Mouse (Mus musculus): ENCODE measurements around the gene Tspan12. TPM values are rescaled to one million over a fixed set of nuclear protein-coding genes. Genes with fewer than 3 reads are reported as not detected.
A peak's percentile ranks its signal among the peaks of the same experiment; 100 is the strongest.
"Not testable (repeated sequence)": the region's sequence is repeated elsewhere in the genome, so short reads cannot be mapped to it uniquely, and the experiment has no call there.

Tspan12 gene
- total RNA-seq, 1 experiment from 2014 or later: 0.69 TPM

DNA sequence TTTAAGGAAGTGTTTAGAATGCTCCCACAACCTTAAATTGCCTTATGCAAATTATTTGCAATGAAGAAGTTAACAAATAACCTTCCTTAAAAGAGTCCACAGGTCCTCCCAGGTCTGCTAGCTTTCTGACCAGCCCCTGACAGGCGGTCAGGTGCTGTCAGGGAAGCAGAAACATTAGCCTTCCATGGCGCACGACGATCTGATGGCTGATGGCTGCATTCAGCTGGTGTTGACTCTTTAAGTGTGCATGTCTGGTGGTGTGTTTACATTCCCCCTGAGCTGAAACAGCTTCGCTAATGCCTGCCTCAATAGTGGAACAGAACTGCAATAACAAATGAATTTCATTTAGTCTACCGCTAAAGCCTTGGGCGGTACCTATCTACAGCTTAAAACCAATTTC lies 22.4 kb downstream of the Tspan12 start:
- no peak for ATAC-seq (replicated peaks; ENCODE audit: low read depth, poor library complexity, severe bottlenecking)

DNA sequence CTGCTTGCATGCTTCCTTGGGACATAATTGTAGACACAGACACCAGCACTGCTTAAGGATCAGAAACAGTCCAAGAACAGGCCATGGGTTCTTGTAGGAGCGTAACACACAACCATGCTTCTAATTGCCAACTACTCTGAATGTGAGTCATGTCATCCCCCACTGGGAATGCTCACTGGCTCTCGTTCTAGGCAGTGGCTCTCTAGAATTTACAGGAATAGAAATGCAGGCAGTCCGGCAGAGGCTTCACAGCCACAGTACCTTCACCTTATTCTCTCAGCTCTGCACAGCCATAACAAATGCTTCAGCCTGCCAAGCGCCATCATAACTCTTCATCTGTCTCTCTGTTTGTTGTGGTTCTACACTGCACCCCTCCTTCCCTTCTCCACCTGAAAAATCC lies 23.9 kb downstream of the Tspan12 start:
- ATAC-seq (replicated peaks; ENCODE audit: low read depth, poor library complexity, severe bottlenecking): no peak

DNA sequence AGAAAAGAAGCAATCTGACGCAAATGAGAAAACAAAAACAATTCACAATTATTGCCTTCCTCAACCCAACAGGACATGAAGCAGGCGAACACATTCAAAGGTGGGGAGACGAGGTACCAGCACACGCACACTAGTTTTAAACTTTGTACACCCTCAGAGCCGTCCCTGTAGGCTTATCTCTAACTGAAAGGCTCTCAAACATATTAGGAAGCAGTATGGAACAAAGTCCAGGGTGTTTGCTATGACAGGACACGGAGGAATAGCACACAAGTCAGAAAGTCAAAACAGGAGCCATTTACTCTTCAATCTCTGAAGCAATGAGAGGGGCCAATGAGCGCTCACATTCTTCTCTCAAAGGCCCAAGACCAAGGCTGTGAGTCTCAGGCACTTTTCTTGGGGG lies 24.3 kb downstream of the Tspan12 start:
- ATAC-seq (replicated peaks; ENCODE audit: low read depth, poor library complexity, severe bottlenecking): no peak

DNA sequence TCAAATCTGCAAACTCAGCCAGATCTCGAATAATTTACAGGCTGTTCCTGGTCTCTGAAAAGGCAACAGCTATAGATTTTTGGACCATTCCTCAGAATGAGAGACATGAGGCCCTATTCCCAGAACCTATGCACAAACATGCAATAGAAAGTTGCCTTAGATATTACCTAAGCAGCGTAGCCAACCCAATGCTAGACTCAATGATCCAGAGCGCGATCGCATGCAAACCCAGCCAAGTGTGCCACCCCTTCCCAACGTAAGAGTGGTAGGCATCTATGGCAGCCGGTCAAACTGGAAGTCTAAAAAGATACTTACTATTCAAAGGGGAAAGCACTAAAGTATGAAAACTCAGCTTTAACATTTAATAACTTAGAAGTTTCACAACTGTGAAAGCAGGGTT lies 28.6 kb downstream of the Tspan12 start:
- no peak for ATAC-seq (replicated peaks; ENCODE audit: low read depth, poor library complexity, severe bottlenecking)

DNA sequence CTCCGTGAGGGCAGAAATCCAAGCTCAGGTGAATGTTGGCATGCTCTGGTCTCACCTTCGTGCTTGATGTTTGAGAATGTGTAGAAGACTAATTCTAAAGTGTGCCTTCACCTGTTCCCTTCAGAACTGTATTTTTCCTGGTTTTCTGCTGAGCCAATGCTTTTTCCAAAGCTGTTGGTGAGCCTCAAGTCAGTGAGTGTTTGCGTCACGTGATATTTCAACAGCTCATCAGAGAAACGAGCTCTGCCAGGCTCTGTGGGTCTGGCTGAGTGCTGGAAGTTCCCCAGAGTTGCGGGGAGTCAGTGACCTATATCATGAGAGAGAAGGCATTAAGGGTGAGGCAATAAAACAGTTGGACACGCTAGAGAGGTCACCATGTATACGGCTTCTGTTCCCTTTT lies 29.0 kb downstream of the Tspan12 start:
- no peak for ATAC-seq (replicated peaks; ENCODE audit: low read depth, poor library complexity, severe bottlenecking)

DNA sequence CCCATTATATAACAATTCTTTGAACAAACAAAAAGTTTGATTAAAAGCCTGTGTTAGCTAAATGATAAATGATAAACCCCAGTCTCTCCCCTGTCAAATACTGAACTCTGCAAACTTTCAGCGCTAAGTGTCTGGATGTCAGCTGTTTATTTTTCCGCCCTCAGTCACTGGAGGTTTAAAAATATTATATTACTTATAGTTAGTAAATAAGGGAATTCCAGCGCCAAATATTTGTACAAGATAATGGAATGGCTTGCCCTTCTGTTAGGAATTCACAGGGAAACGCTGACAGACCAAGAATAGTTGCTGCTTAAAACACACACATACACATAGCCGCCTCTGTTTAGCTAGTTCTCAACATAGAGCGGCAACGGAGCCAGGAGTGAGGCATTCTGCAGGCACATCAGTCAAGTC lies 29.6 kb downstream of the Tspan12 start:
- ATAC-seq (replicated peaks; ENCODE audit: low read depth, poor library complexity, severe bottlenecking): no peak

DNA sequence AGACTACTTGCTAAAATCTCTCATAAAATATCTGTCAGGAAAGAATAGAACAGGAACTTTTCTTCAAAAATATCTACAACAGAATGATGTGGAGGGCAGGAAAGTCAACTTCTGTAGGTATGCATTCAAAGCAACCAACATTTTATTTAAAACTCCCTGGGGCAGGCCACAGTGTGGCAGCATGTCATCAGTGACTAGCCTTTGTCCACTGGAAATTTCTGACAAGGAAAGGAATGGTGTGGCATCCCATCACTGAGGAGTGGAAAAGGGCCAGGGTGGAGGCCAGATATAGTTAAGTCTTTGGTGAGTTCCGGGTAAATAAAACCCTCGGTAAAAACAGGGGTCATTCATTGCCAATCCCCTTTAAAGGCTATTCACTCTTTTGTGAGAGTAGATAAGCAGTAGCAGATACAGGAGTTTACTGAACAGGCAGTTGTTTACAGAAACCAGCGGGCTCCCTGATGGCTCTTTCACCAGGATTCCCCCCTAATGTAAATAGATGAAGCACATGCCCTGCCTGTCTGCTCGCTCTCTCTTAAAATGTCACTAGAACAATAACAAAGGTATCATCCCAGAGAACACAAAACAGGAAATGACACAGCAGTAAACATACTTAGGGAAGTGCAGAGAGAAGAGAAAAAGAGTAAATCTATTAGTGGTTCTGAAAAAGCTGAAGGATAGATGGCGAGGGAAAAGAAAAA lies 34.1 kb downstream of the Tspan12 start:
- no peak for ATAC-seq (replicated peaks; ENCODE audit: low read depth, poor library complexity, severe bottlenecking)

DNA sequence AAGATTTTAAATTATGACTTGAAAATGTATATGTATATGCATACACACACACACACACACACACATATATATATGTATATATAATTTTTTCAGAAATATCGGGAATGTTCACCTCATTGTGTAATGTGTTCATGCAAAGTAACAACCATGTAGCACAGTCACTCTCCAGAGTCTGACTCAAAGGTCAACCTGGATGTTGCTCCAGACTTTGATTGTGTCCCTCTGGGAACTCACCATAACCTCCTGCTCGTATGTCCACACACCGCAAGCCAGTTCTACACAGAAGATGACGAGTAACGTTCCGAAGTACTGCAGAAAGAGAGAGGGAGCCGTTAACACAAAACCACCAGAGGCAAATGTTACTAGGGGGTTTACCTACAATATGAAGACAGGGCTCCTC lies 46.3 kb downstream of the Tspan12 start:
- no peak for ATAC-seq (replicated peaks; ENCODE audit: low read depth, poor library complexity, severe bottlenecking)

DNA sequence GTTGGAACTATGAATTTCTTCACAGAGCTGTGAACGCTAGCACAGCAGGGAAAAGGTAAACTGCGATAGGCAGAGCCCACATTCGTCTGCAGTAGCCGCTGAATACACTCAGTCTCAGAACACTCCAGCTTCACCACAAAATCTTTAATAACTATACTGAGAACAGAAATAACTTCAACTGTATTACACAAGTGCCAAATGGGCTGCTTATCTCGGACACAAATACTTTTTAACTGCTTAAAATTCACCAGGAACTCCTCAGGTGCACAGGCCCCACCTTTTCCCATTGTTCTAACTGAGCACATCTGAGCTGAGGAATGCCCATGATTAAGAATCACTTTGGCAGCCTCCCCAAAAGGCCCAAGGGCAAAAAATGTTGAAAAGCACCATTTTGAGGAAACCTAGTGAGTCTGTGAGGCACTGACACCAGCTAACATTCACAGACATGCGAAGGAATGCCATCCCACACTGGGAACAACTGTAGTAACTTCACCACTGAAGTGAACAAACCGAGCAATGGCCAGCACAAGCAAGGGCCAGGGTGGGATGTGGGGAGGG lies 47.2 kb downstream of the Tspan12 start:
- ATAC-seq (replicated peaks; ENCODE audit: low read depth, poor library complexity, severe bottlenecking): no peak

DNA sequence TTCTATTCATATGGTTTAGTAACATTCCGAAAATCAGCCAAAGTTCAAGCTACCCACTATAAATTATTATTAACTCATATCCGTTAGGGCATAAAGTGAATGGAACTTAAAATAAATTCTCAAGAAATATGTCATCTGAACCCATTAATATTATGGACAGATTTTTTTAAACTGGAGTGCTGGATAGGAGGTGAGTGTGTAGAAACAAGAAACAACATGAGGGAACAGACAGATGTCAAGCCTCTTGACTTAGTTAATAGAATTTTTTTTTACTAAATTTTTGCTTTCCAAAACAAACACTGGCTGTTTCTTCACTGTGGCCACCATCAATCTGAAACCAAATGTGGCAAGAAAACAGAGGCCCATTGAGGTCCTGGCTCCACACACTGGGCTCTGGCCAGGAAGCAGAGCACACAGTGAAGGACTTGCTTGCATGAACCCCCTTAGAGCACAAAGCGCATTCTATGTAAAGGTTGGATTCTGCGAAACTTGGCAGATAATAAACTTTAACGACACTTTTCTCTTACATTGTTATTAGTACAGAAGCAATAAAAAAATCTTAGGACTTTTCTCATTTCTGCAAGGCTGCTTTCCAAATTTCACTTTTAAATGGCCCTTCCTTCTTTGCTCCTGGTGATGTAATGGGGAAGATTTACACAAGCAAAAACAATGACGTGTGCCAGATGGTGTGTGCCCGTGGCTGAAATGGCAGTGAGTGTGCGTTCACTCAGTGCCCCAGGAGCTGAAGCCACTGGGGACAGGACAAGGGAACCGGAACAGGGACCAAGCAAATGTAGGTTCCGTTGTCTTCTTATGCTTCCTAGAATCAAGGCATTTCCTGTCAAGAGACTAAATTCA lies 48.6 kb downstream of the Tspan12 start:
- no peak for ATAC-seq (replicated peaks; ENCODE audit: low read depth, poor library complexity, severe bottlenecking)

DNA sequence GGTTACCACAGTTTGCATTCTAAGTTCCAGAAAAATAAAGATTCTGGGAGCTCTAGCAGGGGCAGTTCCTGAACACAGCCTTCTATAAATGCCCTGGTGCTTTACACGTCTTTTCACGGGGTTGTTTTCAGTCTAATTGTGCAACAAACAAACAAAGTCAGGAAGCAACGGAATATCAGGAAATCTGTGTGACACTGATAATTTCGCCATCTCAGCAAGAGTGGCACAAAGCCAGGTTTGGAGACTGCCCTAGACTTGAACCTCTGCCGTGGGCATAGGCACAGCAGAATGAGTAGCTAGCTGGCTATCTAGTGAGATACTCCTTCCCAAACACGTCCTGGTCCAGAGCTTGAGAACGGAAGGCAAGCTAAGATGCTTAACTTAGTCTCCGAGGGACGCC lies 53.7 kb downstream of the Tspan12 start:
- 0 out of 2 replicates have a peak, but pooled peaks have one; percentile 11 for ATAC-seq (replicated peaks; ENCODE audit: low read depth, poor library complexity, severe bottlenecking)

DNA sequence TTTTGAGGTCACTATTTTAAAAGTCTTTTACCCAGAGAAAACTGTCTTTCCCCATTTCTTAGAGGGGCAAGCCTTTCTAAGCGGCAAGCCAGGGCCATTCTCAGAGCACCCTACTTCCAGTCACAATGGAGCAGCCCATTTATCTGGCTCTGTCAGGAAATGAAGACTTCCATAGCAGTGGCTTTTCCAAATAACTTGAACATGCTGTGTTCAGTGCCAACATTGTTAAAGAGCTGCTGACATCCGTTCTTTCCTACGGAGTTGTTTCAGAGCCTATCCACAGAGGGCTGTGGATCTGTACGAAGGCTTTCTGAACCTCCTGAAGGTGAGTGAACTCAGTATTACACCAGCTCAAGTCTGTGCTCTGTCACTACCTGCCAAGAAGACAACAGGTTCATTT lies 55.2 kb downstream of the Tspan12 start:
- ATAC-seq (replicated peaks; ENCODE audit: low read depth, poor library complexity, severe bottlenecking): no peak

DNA sequence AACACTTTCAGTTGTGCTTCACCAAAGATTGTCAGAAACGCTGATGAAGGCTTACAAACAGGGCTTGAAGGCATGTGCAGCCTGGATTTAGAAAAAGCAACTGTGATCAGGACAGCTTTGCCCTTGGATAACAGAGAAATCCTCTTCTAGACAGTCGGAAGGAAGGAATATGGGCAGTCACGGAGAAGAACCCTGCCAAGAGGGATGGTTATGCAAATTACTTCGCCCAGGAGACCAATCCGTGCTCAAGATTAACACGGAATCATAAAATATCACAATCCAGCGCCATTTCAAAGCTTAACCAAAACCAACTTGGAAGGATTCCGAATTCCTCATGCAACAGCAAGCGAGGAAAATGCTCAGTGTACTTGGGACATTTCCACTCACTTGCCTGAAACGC lies 55.9 kb downstream of the Tspan12 start:
- ATAC-seq (replicated peaks; ENCODE audit: low read depth, poor library complexity, severe bottlenecking): no peak

DNA sequence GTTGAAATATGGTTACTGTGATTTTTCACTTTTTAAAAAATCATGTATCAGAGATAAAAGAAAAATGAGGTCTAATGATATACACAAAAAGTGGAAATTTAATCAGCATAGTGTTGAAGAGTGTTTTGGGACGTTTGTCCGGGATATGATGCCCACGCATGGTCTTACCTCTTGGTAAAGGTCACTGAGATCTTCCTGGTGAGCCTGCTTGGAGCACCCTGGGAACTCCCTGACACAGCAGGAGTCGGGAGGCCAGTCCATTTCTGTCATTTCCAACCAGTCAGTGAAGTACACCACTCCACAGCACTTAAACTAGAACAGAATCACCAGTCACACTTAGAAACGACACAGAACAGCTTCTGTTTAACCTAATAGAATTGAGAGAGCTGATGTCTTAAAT lies 56.9 kb downstream of the Tspan12 start:
- ATAC-seq (replicated peaks; ENCODE audit: low read depth, poor library complexity, severe bottlenecking): no peak

DNA sequence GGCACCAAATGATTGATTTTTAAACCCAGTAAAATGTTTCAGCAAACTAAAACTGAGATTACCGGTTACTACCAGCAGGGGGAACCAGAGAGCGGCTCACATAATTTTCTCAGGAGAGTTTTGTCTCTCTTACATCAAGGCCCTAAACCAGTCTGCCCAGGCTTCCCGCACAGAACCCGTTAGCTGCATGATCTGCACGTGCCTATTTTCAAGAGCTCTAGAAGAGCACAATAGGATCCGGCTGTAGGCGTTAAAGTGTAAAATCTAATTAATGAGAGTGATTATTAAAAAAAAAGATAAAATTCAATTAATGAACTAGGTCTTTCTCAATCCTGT lies 57.3 kb downstream of the Tspan12 start:
- ATAC-seq (replicated peaks; ENCODE audit: low read depth, poor library complexity, severe bottlenecking): peak; percentile 90

DNA sequence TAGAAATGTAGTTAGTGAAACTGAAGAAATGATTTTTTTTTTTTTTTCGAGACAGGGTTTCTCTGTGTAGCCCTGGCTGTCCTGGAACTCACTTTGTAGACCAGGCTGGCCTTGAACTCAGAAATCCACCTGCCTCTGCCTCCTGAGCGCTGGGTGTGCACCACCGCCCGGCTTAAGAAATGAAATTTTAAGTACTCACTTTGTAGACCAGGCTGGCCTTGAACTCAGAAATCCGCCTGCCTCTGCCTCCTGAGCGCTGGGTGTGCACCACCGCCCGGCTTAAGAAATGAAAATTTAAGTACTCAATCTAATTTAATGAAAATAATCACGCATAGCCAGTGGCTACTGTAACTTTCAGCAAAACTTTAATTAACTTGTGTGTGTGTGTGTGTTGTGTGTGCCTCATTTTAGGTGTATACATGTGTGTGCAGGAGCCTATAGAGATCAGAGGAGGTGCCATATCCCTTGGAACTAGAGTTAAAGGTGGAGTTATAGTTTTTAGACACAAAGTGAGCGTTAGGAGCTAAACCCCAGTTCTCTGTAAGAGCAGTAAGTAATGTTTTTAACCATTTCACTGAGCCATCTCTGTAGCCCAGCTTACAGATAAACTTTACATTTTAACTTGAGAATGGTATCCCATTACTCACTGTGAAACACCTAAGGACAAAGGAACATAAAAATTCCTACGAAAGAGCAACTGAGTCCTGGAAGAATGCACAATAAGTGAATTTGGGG lies 57.8 kb downstream of the Tspan12 start:
- ATAC-seq (replicated peaks; ENCODE audit: low read depth, poor library complexity, severe bottlenecking): no peak

DNA sequence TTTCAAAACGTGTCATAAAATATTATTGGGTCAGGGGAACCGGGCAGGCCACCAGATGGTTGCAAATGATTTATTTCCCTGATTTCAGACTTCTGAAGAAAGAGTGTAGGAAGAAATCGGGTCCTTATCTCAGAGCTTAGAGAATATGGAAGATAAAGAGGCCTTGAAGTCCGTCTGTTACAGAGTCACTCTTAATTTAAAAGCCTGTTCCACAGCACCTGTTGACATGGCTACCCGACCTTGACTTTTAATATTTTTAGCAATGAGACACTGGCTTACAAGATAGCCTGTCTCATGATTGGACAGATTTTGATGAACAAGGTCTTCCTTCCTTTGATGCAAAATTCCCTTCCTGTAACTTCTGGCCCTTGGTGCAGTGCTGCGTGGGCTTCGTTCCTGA lies 61.0 kb downstream of the Tspan12 start:
- ATAC-seq (replicated peaks; ENCODE audit: low read depth, poor library complexity, severe bottlenecking): no peak

DNA sequence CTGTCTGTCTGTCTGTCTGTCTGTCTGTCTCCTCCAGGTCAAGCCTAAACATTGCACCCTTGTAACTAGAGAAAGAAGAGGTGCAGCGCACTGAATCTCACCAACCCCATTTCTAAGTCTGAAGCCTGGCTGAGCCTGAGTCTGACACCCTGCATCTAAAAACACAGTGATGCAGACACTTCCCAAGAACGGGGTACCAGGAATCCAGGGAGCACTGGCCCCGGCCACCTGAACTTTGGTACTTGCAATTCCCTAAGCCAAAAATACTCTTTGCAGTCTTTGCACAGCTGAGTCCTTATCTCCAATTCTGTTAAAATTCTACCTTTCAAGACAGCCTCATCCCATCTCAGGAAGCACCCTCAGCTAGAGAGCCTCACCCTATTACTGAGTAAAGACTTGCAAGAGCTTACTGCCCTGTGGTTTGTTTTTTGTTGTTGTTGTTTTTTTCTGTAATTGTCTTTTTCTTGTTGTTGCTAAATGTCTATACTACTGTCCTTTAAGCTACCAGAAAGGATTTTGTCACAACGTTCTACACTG lies 61.7 kb downstream of the Tspan12 start:
- ATAC-seq (replicated peaks; ENCODE audit: low read depth, poor library complexity, severe bottlenecking): no peak

DNA sequence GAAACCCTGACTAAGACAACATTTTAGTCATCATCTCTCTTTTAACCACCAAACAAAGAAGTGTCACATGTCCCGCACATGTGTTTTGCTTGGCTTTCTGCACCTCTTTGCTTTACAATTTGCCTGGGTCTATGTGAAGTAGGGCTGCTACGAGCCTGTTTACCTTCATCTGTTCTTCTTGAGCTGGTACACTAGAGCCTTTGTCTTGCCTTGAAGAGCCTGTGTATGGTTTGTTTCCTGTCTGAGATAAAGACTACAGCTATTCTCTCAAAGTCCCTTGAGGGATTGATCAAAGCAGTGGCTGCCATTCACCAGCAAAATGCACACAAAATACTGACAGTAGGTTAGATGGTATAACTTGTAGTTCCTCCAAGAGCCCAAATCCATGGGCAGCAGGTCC lies 62.3 kb downstream of the Tspan12 start:
- no peak for ATAC-seq (replicated peaks; ENCODE audit: low read depth, poor library complexity, severe bottlenecking)

DNA sequence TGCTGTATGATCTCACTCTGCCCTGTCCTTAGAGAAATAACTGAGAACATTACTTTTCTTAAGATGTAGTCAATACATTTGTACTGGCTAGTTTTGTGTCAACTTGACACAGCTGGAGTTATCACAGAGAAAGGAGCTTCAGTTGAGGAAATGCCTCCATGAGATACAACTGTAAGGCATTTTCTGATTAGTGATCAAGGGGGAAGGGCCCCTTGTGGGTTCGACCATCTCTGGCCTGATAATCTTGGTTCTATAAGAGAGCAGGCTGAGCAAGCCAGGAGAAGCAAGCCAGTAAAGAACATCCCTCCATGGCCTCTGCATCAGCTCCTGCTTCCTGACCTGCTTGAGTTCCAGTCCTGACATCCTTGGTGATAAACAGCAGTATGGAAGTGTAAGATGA lies 62.7 kb downstream of the Tspan12 start:
- ATAC-seq (replicated peaks; ENCODE audit: low read depth, poor library complexity, severe bottlenecking): not testable (repeated sequence)

DNA sequence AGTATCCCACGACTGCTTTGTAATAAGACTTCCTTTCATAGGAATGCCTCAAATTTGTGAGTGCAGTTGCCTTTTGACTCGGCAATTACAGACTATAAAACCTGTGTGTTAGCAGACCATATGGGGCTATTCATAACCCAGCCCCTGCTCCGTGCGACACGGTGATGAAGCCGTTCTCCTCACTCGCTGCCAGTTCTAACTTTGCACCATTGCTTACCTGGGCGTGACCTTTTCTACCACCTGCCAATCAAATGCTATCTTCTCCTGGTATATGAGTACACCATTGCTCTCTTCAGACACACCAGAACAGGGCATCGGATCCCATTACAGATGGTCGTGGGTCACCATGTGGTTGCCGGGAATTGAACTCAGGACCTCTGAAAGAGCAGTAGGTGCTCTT lies 64.6 kb downstream of the Tspan12 start:
- no peak for ATAC-seq (replicated peaks; ENCODE audit: low read depth, poor library complexity, severe bottlenecking)

Measured in common myeloid progenitor, adult 5-6 weeks (primary cell).